ENCODE assay signal across 22 mouse cellular contexts in genomic region chr2:73996986-73997385, GRCm38 (mm10).
DNase-seq lines count a peak whose midpoint lies in the region; ATAC-seq lines count a peak whose summit lies in the region.
"Had no signal": no experiment of that assay in that cellular context is flagged by ENCODE, and none has a peak within 500 bp of the region (broad histone marks: within the 10 kb centered on the region; RNA-seq: fewer than 3 reads in every experiment).

No protein-coding gene starts in this region.

- H3K4me3 ChIP-seq in embryonic facial prominence, embryonic 14.5 days (ENCODE audit: low read depth, low read length), result no peak overlapping the region
- H3K4me3 ChIP-seq in embryonic facial prominence, embryonic 10.5 days, result no peak overlapping the region
- H3K4me3 ChIP-seq: embryonic facial prominence, embryonic 12.5 days; embryonic facial prominence, embryonic 15.5 days; erythroblast, embryonic 14.5 days; forebrain, embryonic 10.5 days; forebrain, embryonic 12.5 days had no signal

- H3K9ac ChIP-seq in embryonic facial prominence, embryonic 14.5 days (ENCODE audit: low read depth, low read length), result no peak overlapping the region
- H3K9ac ChIP-seq: embryonic facial prominence, embryonic 12.5 days; embryonic facial prominence, embryonic 15.5 days; forebrain, embryonic 12.5 days had no signal

- no peak overlapping the region for H3K4me2 ChIP-seq in embryonic facial prominence, embryonic 14.5 days (ENCODE audit: low read depth, low read length)
- H3K4me2 ChIP-seq: embryonic facial prominence, embryonic 12.5 days; embryonic facial prominence, embryonic 15.5 days; forebrain, embryonic 12.5 days had no signal

- H3K27me3 ChIP-seq in embryonic facial prominence, embryonic 14.5 days (replicated peaks; ENCODE audit: control insufficient read depth, insufficient read depth, low read length), result peaks cover 3% of the 10 kb centered on the region; the same call in 1 of the 2 replicates
- H3K27me3 ChIP-seq in embryonic facial prominence, embryonic 10.5 days (replicated peaks; ENCODE audit: low read depth, poor library complexity, severe bottlenecking), result peaks cover 28% of the 10 kb centered on the region

- ATAC-seq in embryonic facial prominence, embryonic 14.5 days (ENCODE audit: low read depth), result no peak
- ATAC-seq: forebrain, embryonic 14.5 days; forebrain, embryonic 16.5 days had no signal

- intact Hi-C loops in gastrocnemius, postnatal 14 days (cut with DNase I; ENCODE audit: low total_unique reads), result no loop called here

- no peak overlapping the region for H3K27ac ChIP-seq in embryonic facial prominence, embryonic 14.5 days (replicated peaks; ENCODE audit: low read depth, low read length)
- no peak overlapping the region for H3K27ac ChIP-seq in embryonic facial prominence, embryonic 10.5 days (replicated peaks)
- H3K27ac ChIP-seq: embryonic facial prominence, embryonic 12.5 days; embryonic facial prominence, embryonic 15.5 days; forebrain, embryonic 10.5 days; forebrain, embryonic 12.5 days had no signal

- no peaks in the 10 kb centered on the region for H3K4me1 ChIP-seq in embryonic facial prominence, embryonic 14.5 days (ENCODE audit: control insufficient read depth, insufficient read depth, low read length)
- peaks cover 10% of the 10 kb centered on the region for H3K4me1 ChIP-seq in embryonic facial prominence, embryonic 10.5 days
- H3K4me1 ChIP-seq: embryonic facial prominence, embryonic 15.5 days; forebrain, embryonic 10.5 days; forebrain, embryonic 12.5 days had no signal

- DNase-seq in embryonic facial prominence, embryonic 14.5 days (ENCODE audit: low spot score), result peak; percentile 27
- no peak for DNase-seq in embryonic facial prominence, embryonic 10.5 days (ENCODE audit: low spot score)
- DNase-seq in 3T3-L1 (ENCODE audit: low read depth, low spot score), result peak; percentile 5
- peak; percentile 52 for DNase-seq in mesoderm, embryonic 11.5 days (ENCODE audit: low read depth, low spot score)
- no peak for DNase-seq in gastrocnemius, postnatal 14 days
- DNase-seq: adrenal gland, adult 2 months; adrenal gland, postnatal 10 days; adrenal gland, postnatal 25 days; cerebellum, adult 11 months; cerebellum, adult 18-20 months; cerebellum, adult 8-10 months; cerebellum, adult 9-11 months; cerebellum, postnatal 14 days; cerebellum, postnatal 36 days; embryo, embryonic 11 days had no signal

- H3K36me3 ChIP-seq in embryonic facial prominence, embryonic 14.5 days (ENCODE audit: control insufficient read depth, insufficient read depth, low read length), result no peaks in the 10 kb centered on the region
- H3K36me3 ChIP-seq in embryonic facial prominence, embryonic 10.5 days (replicated peaks), result no peaks in the 10 kb centered on the region
- H3K36me3 ChIP-seq: embryonic facial prominence, embryonic 12.5 days; embryonic facial prominence, embryonic 15.5 days; forebrain, embryonic 10.5 days; forebrain, embryonic 12.5 days had no signal

- 39% methylated on average over 5 of the region's 5 CpGs for whole genome bisulfite sequencing in embryonic facial prominence, embryonic 14.5 days
- 66% methylated on average over 5 of the region's 5 CpGs for WGBS in embryonic facial prominence, embryonic 10.5 days

- H3K9me3 ChIP-seq in embryonic facial prominence, embryonic 14.5 days (ENCODE audit: control insufficient read depth, low read length), result no peaks in the 10 kb centered on the region
- no peaks in the 10 kb centered on the region for H3K9me3 ChIP-seq in embryonic facial prominence, embryonic 10.5 days
- H3K9me3 ChIP-seq: embryonic facial prominence, embryonic 12.5 days; embryonic facial prominence, embryonic 15.5 days; forebrain, embryonic 10.5 days; forebrain, embryonic 12.5 days had no signal

Comparison
In these comparisons a context has a peak if more than half of its experiments do, and no peak if none do; other contexts are left out.
1. DNase-seq: peak in embryonic facial prominence, embryonic 14.5 days (single experiment), 3T3-L1 (single experiment) and mesoderm, embryonic 11.5 days (single experiment); none in embryonic facial prominence, embryonic 10.5 days (single experiment) and gastrocnemius, postnatal 14 days (single experiment).